Mouse (Mus musculus) kidney, postnatal 4 days (tissue): ENCODE data around the gene Gstt4.
"Not testable (repeated sequence)": the region's sequence is repeated elsewhere in the genome, so short reads cannot be mapped to it uniquely, and the experiment has no call there.

Source experiments
- DNase-seq, 2 experiments: peaks; one replicate each; pipeline ENCODE4 v3.0.0; 2021; ENCODE audit warnings: mixed read lengths in 2 of 2

Gstt4 gene

DNA sequence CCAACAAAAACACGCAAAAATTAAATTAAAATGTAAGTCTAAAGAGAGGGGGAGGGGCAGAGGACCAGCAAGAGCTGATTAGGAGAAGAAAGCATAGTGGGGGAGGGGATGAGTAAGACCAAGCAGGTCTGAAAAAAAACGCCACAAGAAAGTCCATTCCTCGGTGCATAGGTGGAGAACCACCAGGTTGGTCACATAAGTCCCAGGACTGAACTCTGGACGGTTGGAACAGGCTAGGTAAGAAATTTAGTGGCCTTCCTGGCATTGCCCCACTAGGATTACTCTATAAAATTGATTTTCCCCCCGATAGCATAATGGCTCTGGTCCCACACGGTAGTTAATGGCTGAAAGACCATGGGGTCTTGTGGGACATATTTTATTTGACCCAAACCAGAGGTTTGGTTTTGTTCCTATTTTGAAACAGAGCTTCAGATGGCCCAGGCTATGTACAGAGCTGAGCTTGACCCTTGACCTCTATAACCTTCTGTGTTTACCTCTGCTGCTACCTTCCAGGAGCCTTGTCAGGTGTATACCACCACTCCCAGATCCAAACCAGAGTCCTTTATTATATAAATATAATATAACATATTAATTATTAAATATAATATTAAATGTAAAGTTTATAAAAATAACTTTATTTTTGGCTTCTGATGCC is 33.1 kb downstream of the Gstt4 start:
- DNase-seq: no peak

DNA sequence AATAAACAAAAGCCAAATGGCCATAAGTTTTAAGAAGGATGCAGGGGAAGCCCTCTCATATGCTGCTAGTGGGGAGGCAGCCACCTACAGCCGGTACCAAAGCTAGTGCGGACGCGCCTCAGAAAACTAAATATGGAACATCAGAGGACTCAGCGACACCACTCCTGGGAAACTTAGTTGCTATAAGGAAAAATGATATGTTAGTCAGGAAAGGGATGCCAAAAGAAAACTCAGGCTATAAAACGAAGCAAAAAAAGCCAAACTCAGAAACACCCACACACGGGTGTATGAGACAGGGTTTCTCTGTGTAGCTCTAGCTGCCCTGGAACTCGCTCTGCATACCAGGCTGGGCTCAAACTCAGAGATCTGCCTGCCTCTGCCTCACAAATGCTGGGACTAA is 34.1 kb downstream of the Gstt4 start:
- DNase-seq: no peak

DNA sequence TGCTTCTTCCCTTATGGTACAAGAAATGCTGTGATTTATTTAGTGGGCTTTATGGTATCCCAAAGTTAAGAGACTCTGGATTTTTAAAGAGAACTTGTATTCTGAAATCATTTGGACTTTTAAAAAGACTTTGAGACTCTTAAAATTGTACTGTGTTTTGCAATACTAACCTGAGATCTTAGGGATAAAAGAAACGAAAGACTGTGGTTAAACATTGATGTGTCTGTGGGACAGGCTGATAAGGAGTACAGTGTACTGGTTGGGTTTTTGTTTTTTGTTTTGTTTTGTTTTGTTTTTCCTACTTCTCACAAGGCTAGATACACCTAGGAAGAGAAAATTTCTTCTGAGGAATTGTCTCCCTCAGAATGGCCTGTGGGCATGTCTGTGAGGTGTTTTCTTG is 36.9 kb downstream of the Gstt4 start:
- no peak for DNase-seq

DNA sequence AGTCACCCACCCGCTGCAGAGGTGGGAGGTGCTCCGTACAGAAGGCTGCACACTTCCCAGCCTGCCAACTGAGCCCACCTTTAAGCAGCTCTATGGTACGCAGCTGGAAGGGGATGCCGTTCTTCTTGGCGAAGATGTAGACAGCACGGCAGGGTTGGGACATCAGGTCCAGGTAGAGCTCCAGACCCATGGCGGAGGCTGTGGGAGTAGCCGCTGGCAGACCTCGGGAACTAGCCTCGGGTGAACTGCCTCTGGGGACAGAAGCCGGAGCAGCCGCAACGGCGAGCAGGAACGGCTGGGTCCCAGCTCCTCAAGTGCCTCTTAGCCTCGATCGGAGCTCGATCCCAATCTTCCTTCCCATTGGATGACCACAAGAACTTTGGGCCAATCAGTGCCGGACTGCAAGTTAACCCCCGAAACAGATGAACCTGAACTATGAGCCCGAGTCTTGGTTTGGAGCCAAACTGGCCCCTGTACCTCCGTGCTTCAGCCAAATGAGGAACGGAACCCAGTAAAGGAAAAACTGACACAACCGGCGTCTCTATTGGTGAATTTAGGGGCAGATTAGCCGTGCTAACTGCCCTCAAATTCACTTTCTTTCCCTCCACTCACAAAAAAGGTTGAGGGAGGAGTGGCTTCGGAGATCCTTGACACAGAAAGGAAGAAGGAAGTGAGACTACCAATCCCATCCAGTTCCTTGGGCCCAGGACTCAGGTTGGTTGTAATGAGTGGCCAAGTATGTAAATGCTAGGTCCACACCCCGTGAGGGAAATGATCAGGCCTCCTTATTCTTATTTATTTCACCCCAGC is 41.4 kb downstream of the Gstt4 start, which contains the start of the genes Gm20441 and Gstt3:
Gm20441 (minus strand) TSS at position 186 of the 810 bp plus-strand sequence.
Gstt3 (minus strand) TSS at position 646 of the 810 bp plus-strand sequence.
- peak; percentile 72 to 82 for DNase-seq

DNA sequence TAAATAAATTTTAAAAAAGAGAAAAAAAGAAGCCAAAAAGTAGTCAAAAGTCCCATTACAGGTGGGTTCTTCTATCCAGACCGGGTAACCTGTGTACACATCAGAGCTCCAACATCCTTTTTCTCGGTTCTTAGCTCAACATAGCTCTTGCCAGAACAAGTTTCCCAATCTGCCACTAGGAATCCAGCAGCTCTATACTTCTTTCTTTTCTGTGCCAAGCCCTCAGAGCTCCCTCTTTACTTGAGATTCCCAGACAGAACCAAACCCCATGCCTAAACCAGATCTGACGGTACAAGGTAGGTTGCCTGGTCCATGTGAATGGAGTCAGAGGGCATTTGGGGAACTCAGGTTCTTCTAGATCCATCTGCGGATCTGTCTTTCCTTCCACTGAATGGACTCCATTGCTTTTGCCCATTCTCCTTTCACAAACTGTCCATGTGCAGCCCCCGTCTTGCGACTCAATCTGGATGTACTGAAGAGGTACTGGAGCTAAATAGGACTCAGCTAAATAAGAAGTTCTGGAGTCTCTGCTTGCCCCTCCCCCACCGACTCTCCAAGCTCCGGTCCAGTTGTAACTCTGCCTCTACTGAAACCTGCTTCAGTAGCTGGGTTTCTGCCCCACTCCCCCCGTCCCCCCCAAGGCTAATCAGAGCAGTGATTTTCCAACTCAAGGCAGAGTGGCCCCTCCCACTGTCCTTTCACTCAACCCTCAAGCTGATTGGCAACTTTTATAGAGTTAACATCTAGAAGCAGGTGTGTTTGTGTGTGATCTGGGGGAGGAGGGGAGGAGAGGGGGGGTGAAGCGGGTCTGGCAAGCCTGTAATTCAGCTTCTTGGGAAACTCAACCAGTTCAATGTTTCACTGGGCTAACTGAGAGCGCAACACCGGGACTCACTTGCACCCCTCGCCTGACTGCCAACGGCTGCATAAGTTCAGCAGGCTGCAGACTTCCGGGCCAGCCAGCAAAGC is 42.9 kb downstream of the Gstt4 start:
- DNase-seq: peak; percentile 54 to 72

DNA sequence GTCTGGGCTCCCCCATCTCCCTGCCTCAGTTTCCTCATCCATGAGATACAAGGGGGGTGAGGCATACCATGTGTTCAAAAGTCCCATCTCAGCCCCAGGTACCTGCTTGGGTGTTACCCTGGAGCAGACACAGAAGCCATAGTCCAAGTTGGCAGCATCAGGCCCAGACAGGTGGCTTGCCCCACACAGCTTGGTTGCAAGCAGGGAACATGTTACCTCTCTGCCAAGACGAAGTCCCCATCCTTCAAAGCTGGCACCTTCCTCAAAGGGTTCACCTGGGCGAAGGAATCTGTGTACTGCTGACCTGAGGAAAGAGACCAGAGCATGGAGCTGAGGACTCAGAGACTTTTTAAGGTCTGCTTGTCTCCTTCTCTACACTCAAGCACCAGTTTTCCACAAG is 44.5 kb downstream of the Gstt4 start:
- DNase-seq: no peak

DNA sequence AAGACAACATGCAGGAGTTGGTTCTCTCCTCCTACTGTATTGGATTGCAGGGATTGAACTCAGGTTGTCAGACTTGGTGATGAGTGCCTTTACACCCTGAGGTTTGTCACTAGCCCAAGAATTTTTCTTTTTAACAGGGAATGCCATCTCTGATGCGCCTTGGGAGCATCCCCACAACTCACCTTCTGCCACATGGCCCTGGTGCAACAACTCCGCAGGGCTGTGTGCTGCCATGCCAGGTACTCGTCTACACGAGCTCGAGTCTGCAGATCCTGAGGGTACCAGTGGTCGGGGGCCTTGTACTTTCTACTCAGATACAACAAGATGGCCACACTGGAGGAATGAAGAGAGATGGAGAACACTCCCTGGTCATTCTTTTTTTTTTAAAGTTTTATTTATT is 45.8 kb downstream of the Gstt4 start:
- no peak for DNase-seq

DNA sequence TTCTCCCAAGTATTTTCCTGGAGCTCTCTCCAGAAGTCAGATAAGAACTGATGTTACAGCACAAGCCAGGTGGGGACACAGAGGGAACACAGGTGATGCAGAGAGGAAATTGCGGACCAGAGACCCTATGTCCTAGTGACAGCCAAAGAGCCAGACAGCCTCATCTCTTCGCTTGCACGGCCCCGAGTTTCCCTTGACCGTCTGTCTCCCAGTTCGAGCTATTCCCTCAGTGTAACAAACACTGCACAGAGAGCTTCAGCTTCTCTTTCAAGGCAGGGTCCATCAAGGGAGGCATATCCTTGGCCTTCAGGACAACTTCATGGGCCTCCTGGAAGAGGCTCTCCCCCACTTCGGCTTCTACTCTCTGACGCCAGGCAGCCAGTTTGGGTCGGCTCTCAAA is 47.8 kb downstream of the Gstt4 start:
- no peak for DNase-seq

DNA sequence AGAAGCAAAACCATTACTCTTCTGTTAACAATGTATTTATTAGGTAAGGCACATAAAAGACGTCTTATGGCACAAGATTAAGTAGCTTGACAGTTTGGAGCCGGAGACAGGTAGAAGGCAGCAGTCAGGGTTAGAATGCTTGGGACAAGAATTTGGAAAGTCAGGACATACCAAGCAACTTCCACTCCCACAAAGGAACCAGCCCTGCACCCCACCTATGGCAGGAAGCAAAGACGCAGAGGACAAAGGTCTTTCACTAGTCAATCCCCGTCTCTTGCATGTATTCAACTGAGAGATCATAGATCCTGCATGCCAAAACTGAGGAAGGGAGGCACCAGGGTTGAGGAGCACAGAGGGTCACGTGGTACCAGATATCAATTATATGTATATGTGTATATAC is 48.2 kb downstream of the Gstt4 start:
- DNase-seq: no peak

DNA sequence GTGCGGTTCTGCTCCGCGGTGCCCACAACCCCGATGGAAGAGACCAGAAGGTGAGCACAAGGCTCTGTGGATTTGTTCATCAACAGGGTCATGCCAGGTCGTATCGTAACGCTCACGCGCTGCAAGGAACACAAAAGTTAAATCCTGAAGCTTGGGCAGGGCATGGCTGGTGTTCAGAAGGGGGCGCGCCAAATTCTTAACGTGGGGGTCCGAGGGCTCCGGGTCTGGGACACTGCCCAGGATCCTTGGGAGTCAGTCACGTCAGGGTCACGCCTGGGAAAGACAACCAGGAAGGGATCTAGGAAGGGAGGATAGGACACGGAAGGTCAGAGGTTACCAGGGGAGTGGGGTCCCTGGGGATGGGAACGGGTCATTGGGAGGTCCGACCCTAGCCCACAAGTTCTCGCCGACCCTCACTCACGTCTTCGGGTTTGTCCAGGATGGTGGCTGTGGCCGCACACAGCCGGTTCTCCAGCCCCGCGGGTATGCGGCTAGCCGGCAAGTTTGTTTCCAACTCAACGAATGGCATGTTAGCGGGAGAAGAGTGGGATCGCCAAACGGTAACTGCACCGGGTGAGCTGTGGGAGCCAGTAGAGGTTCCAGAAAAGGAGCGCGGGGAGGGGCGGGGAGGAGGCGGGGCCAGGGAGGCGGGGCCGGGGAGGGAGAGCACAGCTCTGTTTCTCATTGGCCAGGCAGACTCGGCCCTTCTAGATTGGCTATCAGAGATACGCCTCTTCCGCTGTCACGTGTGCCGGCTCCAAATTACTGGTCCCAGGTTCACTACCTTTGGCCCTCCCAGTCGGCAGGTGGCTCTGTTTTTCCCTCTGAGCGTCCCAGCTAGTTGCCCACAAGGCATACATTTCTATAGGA is 49.3 kb downstream of the Gstt4 start, which contains the start of gene Ddt:
Ddt (minus strand) TSS at position 620 of the 870 bp plus-strand sequence.
- peak; percentile 91 to 95 for DNase-seq

DNA sequence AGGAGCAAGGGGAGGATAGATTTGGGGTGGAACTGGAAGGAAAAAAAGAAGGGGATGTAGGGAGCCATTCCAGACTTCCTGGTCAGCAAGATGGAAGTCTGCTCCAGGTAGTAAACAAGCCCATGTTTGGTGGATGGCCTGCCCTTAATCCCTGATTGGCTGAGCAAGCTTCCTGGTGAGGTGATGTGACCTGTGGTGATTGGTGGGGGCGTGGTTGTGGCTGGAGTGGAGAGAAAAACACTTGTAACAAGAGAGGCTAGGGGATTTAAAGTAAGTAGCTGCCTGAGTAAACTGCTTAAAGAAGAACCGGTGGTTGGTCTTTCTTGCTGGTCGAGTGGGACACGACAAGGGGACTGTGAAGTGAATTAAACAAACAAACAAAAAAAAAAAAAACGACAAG is 54.6 kb downstream of the Gstt4 start:
- DNase-seq: not testable (repeated sequence)

DNA sequence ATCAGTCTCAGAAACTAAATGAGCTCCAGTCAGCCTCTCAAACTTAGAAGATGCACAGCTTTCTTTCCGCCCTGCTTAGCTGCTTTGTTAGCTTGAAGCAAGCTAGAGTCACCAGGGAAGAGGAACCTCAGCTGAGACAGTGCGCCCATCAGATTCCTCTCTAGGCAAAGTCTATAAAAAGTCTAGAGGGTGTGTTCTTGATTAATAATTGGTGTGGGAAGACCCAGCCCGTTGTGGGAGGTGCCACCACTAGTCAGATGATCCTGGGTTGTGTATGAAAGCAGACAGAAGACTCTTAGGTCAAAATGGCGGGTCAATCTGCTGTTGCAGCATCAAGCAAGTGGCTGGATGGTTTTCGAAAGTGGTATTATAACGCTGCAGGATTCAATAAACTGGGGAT is 55.5 kb downstream of the Gstt4 start:
- peak in 1 of 2 experiments; percentile 21 for DNase-seq
